Mouse (Mus musculus): ENCODE results near the gene 1110017D15Rik. TPM values are rescaled to one million over a fixed set of nuclear protein-coding genes. Genes with fewer than 3 reads are reported as not detected.

Gene 1110017D15Rik
- polyA plus RNA-seq, 1 experiment = 1.7 TPM

DNA sequence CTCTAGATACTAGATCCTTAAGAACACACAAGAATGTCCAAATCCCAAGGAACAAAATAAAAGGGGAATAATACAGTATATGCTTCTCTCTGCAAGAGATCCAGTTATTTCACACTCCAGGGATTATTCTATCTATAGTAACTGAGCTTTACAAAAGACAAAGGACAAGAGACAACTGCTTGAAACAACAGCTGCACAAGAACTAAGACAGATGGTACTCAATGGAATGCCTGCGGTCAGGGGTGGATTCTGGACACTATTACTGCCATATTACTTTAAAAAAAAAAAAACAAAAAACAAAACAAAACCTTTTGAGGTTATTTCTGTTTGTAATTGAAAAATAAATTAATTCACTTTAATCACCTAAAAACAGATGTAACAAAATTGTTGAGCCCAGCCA is 56.4 kb downstream of the 1110017D15Rik start:
- no peak for DNase-seq
- Histone ChIP-seq H3K36me3 (ENCODE audit: control insufficient read depth, insufficient read depth, low read length) (no peaks in the 10 kb centered on the region), H3K4me3 (ENCODE audit: control insufficient read depth, insufficient read depth, low read length) (no peak overlapping the region), H3K27me3 (ENCODE audit: control insufficient read depth, insufficient read depth, low read length) (no peaks in the 10 kb centered on the region), H3K4me1 (replicated peaks; ENCODE audit: control insufficient read depth, insufficient read depth, low read length) (peaks cover 5% of the 10 kb centered on the region), H3K27ac (ENCODE audit: control insufficient read depth, insufficient read depth, low read length) (no peak overlapping the region)
- 98% methylated on average over 1 of the region's 1 CpGs for WGBS
- TF ChIP-seq CTCF (IDR thresholded peaks at IDR 0.05; ENCODE audit: borderline replicate concordance, control insufficient read depth, extremely low read depth, insufficient read depth, low read length, poor library complexity) = no peak
- TF ChIP-seq POLR2A (IDR thresholded peaks at IDR 0.05; ENCODE audit: control insufficient read depth, extremely low read depth, insufficient read depth, low read length, poor library complexity) = no peak

Other genes starting within 250 kb of the 1110017D15Rik start
- gene Ubap2, start 242.2 kb downstream of the 1110017D15Rik start, polyA plus RNA-seq (2012; rRNA removed) = 183 and 221 TPM in 2 replicates
- 37.7 and 42.9 TPM in 2 replicates for gene Dcaf12, start 202.4 kb downstream of the 1110017D15Rik start, polyA plus RNA-seq (2012; rRNA removed)
- 23.1 and 29.2 TPM in 2 replicates for gene Ubap1, start 168.3 kb downstream of the 1110017D15Rik start, polyA plus RNA-seq (2012; rRNA removed)
- gene Kif24, start 52.4 kb downstream of the 1110017D15Rik start, polyA plus RNA-seq (2012; rRNA removed) = 5.6 and 9.1 TPM in 2 replicates
- 6.1 and 6.6 TPM in 2 replicates for gene Nudt2, start 52.2 kb downstream of the 1110017D15Rik start, polyA plus RNA-seq (2012; rRNA removed)
- gene AI464131, start 14.3 kb downstream of the 1110017D15Rik start, polyA plus RNA-seq (2012; rRNA removed) = 2.1 and 2.6 TPM in 2 replicates
- 23.0 and 29.8 TPM in 2 replicates for gene Fam219a, start 52.2 kb upstream of the 1110017D15Rik start, polyA plus RNA-seq (2012; rRNA removed)
- 0.18 and 0.96 TPM in 2 replicates for gene Dnaic1, start 52.4 kb upstream of the 1110017D15Rik start, polyA plus RNA-seq (2012; rRNA removed)
- gene Enho, start 123.0 kb upstream of the 1110017D15Rik start, polyA plus RNA-seq (2012; rRNA removed) = 7.5 and 10.3 TPM in 2 replicates
- 2.3 and 3.0 TPM in 2 replicates for gene Cntfr, start 179.8 kb upstream of the 1110017D15Rik start, polyA plus RNA-seq (2012; rRNA removed)
- 47.4 and 73.2 TPM in 2 replicates for gene Il11ra1, start 182.7 kb upstream of the 1110017D15Rik start, polyA plus RNA-seq (2012; rRNA removed)
- 82.8 and 94.9 TPM in 2 replicates for gene Rpp25l, start 196.2 kb upstream of the 1110017D15Rik start, polyA plus RNA-seq (2012; rRNA removed)
- 60.5 and 72.8 TPM in 2 replicates for gene Dctn3, start 205.8 kb upstream of the 1110017D15Rik start, polyA plus RNA-seq (2012; rRNA removed)
- gene Arid3c, start 213.8 kb upstream of the 1110017D15Rik start, polyA plus RNA-seq (2012; rRNA removed) = 0.06 and 0.15 TPM in 2 replicates
- 189 and 211 TPM in 2 replicates for gene Galt, start 237.9 kb upstream of the 1110017D15Rik start, polyA plus RNA-seq (2012; rRNA removed)
- 57.5 and 65.6 TPM in 2 replicates for gene Sigmar1, start 238.8 kb upstream of the 1110017D15Rik start, polyA plus RNA-seq (2012; rRNA removed)

All from thymus, adult 2 months (tissue).